Mouse (Mus musculus) erythroblast, adult 5-6 weeks (primary cell): ENCODE measurements around the gene St6galnac6. TPM values are rescaled to one million over a fixed set of nuclear protein-coding genes. Genes with fewer than 3 reads are reported as not detected.

Experiments used
- ATAC-seq: replicated peaks from 2 replicates; pipeline ENCODE4 v1.8.0; 2016; ENCODE audit warnings: moderate number of reproducible peaks, mild to moderate bottlenecking, moderate TSS enrichment, inconsistent platforms; ENCODE audit not compliant: poor library complexity, low FRiP score, severe bottlenecking
- total RNA-seq, 2 experiments: library from RNA; stranded (forward) in 1 of 2; stranded (reverse) in 1 of 2; fragments of 150-400 nt in 1 of 2; fragments of 200-764, 138-1000 nt in 1 of 2; gene quantifications; 2 replicates each; pipeline versions ENCODE4 v1.2.3 to v1.2.4; 2015 to 2017; ENCODE audit warnings: low replicate concordance in 2 of 2

The St6galnac6 gene
- total RNA-seq, 2 experiments from 2014 or later: 0.77 to 2.1 TPM

GRCm38 (mm10) chr2:32582830-32583799 is 16.4 kb upstream of the St6galnac6 start:
- peak; percentile 76 for ATAC-seq

DNA sequence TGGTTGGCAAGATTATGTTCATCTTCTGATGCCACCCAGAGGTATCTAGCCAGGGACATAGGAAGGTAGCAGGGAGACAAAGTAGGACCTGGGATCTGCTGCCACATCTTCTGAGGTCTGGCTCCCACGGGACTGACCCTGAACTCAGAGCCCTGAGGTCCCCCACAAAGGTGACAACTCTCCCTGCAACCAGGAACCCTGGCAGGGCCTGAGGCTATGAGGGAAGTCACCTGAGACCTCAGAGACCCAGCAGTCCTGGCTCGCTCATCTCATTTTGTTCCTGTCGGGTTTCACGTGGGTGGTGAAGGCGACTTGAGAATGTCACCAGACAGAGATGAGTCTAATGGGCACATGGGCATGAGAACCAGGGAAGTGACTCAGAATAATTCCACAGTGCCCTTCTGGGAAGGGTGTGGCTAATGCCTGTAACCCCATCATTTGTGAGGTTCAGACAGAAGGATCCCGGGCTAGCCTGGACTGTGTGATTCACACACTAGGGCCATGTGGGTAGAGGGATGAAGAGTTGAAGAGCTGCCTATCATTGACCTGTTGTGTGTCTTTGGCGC is 14.3 kb upstream of the St6galnac6 start:
- no peak for ATAC-seq

DNA sequence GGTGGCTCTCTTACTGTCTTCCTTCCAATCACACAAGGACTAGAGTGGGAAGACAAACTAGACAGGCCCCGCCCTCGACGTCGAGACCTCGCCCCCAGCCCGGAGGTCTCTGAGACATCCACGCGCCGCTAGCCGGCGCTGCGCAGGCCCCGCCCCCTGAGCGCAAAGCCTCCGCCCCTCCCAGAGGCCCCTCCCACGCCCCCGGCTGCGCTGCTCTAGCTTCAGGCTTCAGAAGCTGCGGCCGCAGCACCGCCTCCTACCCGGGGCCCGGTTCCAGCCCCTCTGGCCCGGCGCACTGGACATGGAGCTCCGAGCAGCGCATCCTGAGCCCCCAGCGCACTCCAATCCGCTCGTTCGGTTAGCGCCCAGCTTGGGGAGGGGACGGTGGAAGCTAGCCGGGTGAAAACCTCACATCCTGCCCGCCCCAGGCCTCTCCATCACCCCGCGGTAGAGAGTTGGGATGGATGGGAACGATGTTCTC is 12.6 kb upstream of the St6galnac6 start, which contains the start of gene St6galnac4:
TSS of gene St6galnac4 (plus strand) at position 225 of the 481 bp plus-strand sequence.
- ATAC-seq: peak; percentile 73

DNA sequence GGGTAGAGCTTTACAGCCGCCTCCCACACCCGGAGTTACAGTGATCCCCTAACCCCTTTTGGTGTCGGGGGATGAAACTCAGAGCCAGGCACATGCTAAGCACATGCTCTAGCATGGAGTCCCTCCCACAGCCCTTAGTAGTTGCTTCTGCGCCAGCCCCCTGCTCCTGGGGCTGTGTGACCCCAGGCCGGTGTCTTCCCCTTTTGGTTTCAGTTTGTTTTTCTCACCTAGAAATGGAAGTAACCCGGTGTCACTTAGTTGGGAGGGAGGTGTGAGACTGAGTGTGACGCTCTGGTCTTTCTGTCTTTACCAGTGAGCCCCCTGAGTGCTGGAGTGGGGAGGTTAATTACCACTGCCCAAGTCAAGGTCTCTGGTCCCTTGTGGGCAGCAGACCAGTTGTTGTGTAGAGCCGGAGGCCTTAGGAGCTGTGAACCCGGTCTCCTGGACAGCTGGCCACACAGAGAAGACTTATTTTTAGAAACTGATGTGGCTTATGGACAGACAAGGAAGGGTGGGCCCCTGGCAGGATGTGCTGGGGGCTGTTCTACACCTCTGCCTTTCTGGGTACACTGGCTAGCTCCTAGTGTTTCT is 11.7 kb upstream of the St6galnac6 start:
- 0 out of 2 replicates have a peak, but pooled peaks have one; percentile 8 for ATAC-seq

GRCm38 (mm10) chr2:32589213-32589795 is 10.2 kb upstream of the St6galnac6 start:
- no peak for ATAC-seq

- no peak for ATAC-seq
Observed at GRCm38 (mm10) chr2:32590224-32590623, 9.3 kb upstream of the St6galnac6 start.

GRCm38 (mm10) chr2:32591249-32591648 is 8.3 kb upstream of the St6galnac6 start:
- no peak for ATAC-seq

DNA sequence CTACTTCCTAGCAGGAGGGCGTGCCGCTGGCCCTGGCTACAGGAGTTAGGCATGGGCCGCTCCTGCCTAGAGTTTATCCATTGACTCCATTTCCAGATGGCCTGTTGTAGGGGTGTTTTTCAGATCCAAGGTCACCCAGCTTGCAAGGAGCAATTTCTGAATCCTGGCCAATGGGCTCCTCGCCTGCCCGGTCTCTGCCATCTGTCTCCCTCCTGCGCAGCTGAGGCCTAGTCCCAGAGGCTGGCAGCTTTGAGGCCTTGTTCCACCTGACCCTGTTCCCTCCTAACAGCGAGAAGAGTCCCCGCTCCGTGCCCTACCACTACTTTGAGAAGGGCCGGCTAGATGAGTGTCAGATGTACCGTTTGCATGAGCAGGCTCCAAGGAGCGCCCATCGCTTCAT is 2.8 kb upstream of the St6galnac6 start:
- no peak for ATAC-seq

DNA sequence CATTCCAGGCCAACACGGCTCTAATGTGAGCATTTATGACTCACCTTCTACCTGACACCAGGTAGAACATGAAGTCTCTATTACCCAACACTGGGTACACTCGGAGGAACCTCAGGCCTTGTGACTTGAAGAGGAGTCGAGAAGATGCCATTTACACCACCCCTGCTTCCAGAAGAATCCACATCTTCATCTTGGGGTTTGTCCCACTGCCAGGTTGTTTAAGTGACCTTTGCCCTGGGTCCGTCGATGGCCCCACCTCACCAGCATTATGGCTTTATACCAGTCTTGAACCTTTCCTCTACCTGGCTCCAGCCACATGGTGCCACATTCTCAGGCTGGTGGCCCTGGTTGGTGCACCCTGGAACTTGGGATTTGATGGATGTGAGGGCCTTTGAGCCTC is 2.3 kb upstream of the St6galnac6 start:
- no peak for ATAC-seq

- ATAC-seq: no peak
Observed at GRCm38 (mm10) chr2:32597699-32598098, 1.8 kb upstream of the St6galnac6 start.

GRCm38 (mm10) chr2:32598506-32598905 is 1.0 kb upstream of the St6galnac6 start:
- no peak for ATAC-seq

- peak; percentile 62 for ATAC-seq
Observed at GRCm38 (mm10) chr2:32601417-32602065, 2.0 kb downstream of the St6galnac6 start.

GRCm38 (mm10) chr2:32602600-32603054 is 3.1 kb downstream of the St6galnac6 start:
- ATAC-seq: peak; percentile 61

- ATAC-seq: no peak
Observed at GRCm38 (mm10) chr2:32604631-32605030, 5.1 kb downstream of the St6galnac6 start.

DNA sequence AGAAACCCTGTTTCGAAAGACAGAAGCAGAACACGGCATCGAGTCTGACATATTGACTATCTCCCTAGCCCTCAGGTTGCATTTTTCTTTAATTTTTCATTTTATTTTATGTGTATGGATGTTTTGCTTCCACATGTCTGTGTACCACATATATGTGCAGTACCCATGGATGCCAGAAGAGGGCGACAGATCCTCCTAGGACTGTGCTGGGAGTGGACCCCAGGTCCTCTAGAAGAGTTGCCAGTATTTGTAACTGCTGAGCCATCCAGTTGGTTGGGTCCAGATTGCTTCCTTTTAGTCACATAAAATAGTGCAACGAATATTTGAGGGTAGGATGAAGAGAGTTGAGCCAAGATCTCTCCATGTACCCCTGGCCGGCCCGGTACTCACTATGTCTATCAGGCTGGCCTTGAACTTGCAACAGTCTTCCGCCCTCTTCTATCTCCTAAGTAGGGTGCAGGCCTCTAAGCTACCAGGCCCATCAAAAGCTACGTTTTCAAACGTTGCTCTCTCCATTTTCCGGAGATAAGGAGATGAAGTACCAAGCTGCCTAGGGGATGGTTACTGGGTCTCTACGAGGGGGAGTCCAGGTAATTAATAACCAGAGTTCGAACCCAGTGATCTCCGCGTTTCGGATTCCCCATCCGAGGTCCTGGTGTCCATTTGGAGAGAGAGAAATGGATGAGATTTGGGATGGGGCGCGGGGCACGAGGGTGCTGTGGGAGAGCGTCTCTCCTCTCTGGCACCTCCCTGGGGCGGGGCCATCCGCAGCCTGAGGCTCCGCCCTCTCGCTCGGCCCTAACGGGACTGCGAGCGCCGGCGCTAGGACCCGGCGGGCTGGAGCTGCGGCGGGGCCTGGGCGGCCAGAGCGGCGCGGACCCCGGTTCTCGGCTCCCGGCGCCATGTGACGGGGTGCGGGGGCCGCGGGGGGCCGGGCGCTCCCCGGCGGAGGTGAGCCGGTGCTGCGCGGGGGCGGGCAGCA is 6.9 kb downstream of the St6galnac6 start:
- ATAC-seq: peak; percentile 75

- ATAC-seq: peak; percentile 34
Observed at GRCm38 (mm10) chr2:32607262-32607947, 7.9 kb downstream of the St6galnac6 start.

DNA sequence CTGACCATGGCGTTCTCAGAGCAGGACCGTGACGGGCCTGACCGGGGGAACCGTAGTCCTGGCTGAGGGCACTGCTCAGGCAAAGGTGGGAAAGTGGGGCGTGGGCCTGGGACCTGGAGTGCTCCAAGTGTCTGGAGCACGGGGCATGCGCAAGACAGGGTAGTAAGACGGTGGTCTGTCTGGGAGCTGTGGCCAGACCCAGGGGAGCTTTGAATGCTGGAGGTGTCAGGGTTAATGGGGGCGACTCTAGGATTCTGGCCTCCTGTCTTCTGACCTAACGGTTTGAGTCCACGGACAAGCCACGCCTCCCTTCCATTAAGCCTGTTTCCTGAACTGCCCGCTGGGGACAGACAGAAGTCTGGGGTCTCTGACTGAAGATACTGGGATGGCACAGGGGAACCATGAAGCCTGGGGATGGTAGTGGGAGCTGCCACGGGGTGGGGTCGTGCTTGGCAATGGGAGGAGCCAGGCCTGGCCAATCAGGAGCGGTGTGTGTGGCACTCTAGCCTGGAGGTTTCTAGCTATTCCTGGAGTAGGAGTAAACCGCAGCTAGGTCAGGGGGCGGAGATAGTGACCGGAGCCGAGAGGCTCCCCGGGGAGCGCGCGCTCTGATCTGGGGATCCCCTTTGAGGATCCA is 8.8 kb downstream of the St6galnac6 start:
- peak; percentile 59 for ATAC-seq
